Mouse (Mus musculus) cerebellum, postnatal 10 days (tissue): ENCODE measurements at regions not wholly inside any gene's neighbourhood (a gene's known extent, or its start where the extent isn't known, plus 50 kb on each side); places are given as distances from the start of the nearest gene placed in this dataset.

Experiments used
- DNase-seq, 2 experiments: peaks; one replicate each; pipeline ENCODE4 v3.0.0; 2021; ENCODE audit warnings: mixed read lengths in 2 of 2

DNA sequence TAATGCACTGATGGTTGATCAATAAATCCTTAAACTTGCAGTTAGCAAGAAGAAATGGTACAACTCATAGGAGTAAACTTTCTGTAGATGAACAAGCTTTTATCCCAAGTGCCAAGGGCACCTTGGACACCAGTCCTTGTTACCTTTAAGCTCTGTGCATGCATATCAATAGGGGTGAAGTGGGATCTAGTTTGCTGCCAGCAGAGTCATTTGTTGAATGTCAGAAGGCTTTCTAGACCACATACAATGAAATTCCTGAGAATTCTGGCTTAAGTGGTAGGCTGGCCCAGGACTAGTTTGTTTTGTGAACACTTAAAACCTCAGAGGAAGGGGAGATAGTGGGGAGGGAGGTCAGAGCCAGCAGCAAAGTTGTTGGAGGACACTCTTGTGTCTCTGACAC, 437.9 kb upstream of the 4930412O13Rik start:
- DNase-seq = no peak

DNA sequence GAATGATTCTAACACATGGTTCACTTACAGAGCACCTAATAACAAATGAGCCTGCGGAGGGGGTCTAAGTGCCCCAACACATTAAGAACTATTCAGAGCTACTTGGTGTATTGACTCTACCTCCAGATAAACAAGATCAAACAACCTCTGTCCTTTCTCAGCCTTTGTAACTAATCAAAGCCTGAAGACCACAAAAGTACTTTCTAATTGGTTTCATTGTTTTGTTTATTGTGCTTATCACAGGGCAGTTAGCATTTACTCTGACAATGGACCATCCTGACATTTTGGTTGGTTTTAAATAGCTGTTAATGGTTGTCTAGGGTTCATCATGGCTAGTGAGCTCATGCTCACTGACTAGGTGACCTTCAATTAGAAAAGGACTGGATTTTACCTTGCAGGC, 435.2 kb upstream of the 4930412O13Rik start:
- no peak for DNase-seq

DNA sequence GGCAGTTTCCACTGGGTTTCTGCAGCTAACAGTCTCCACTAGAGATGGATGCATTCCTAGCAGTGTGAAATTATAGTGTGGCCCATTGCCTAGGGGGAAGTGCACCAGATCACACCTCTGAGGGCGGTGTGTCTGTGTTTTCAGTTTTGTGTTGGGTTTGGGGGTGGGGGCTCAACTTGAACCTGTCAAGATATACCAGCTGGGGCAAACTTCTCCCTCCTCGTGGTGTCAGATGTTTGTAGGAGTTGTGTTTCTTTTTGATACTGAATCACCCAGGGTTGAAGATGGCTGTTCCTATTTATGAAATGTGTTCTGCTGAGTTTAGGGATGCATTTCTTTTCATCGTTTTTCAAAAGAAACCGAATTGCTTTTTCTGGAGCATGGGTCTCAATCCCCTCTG, 416.6 kb upstream of the 4930412O13Rik start:
- no peak for DNase-seq

DNA sequence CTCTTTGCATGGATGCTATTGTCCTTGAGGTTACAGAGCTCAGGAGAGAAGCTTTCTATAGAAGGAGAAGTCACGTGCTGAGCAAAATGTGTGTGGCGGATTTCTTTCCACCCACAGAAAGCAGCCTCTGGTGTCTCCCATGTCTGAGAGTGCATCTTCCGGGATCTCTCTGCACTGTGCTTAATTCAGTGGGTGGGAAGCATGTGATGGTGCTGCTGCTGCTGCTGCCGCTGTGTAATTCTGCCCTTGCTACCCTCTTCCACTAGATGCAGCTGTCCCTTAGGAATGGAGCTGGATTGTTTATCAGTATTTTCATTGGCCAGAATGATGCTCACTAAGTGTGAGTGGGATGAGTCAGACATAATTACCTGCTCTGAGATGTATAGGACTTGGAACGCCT, 416.2 kb upstream of the 4930412O13Rik start:
- no peak for DNase-seq

DNA sequence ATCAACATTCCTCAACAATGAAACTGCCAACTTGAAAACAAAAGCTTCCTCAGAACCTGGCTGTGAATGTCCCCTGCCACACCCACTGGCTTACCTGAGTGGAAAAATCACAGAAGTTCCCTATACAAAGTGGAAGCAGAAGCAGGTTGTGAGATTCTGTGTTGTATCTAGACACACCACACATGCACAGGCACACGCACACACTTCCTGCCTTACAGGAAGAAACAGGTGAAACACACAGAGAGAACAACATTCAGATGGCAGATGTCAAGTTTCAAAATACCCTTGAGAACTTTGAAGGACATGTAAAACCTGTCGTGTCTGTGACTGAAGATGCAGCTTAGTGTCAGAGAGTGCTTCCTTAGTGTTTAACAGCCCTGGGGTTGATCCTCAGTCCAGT, 413.5 kb upstream of the 4930412O13Rik start:
- DNase-seq = no peak

DNA sequence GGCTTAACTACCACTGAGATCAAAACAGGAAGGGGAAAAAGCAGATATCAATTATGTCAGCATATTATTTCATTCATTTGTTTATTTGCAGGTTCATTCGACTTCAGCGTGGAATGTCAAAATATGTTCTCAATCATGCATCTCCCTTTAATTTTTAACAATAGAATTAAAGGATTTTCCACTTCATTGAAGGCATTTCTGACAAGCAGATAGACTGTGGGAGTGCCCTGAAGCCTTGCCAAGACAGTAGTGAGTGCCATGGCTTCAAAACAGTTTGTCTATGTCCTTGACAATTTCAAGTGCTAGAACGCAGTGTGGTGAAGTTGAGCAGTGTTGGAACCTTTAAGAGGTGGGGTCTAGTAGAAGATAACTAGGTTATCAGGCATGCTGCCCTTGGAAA, 412.4 kb upstream of the 4930412O13Rik start:
- peak; percentile 4 to 10 for DNase-seq

DNA sequence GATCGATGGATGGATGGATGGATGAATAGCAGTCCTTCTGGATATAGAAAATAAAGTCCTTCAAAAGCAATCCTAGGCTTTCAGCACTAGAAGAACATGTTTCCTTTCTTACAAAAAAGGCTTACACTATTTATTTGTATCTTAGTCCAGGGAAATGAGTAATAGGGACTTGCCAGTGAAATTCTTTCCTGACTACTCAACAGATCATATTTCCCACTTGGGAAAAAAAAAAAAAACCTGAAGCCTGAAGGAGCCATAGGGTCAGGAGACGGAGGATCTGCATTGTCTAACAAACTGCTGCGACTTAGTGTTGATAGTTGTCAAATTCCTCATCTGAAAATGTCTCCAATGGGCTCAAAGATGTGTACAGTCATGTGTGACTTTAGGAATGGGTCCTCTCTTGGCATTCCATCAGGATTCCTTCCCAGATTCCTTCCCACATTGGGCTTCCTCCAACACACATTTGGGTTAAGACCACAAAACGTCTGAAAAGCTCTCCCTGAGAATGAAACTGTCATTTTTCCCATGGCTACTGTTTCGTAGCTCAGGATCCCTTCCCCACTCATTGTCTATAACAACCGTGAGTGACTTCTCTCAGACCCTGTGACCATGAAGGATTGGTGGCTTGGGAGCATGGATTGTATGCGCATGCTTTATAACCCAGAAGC, 399.2 kb upstream of the 4930412O13Rik start:
- no peak for DNase-seq

DNA sequence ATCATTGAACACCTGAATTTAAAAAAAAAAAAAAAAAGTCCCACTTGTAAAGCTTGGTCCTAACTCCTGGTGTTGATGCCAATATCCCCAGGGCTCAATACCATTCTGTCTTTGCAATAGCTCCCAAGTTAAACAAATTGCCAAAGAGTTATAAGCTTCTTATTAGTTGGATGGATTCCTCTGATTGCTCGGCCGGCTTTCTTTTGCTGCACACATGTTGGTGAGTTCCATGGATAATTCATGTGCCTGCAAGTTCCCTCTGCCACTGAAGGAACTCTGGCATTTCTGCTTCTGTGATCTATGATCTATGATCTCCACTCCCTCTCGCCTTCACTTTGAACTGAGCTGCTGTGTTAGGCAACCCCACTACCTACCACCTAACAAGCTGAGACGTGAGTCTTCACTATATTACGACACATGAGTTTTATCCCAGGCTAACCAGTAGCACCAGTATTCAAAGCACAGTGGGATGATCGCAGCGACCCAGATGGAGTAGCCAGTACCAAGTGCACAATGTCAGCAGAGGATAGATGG, 393.6 kb upstream of the 4930412O13Rik start:
- DNase-seq = no peak

DNA sequence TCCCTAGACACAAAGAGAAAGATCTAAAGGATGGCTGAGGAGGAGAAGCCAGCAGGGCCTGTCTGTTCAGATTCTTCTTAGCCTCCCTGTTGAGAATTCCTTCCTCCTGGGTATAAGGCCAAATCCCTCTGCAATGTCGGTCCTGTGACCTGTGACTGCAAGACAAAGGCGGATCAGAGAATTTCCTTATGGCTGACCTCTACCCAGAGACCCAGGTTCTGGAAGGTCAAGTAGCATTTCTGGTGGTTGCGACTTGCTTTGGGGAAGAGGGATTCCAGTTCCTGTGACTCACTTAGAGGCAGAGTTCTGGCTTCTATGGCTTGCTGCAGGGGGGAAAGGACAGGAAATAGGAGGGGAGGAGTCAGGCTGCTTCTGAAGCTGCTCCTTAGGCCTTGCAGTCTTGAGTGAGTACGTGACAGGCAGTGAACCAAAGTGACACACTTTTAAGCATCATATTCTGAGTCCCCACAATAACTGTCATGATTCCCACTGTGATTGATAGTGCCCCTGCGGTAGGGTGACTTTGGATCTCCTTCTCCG, 387.4 kb upstream of the 4930412O13Rik start:
- no peak for DNase-seq

DNA sequence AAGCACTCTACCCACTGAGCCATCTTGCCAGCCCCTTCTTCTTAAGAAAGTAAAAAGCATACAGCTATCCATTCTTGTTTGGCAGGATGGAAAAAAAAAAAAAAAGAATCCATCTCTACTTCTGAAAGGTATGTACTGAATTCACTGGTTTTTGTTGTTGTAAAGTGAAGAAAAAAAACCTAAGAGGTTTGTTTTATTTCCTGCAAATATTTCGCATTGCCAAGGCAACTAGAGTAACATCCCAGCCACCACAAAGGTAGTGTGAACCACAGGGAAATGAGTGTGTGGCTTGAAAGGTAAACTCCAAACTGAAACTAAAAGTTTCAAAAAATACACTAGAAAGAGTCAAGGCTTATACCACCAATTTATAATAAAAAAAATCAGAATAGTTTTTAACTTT, 361.0 kb upstream of the 4930412O13Rik start:
- no peak for DNase-seq

DNA sequence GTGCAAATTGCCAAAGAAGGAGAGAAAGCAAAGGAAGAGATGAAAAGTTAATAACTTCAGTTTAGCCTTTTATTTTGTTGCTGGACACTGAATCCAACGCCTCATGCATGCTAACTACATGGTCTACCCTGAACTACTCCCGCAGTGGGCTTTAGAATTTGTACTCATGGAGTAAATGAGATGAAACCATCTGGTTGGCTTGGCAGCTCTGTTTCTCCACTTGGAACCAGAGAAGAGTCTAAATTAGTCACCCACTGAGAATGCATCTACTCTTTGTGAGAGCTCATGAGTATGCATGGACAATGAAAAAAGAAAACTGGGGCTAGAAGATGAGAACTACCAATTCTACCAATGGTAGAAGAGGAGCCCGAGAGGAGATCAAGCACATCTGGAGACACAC, 355.1 kb upstream of the 4930412O13Rik start:
- DNase-seq = peak; percentile 19 to 29

DNA sequence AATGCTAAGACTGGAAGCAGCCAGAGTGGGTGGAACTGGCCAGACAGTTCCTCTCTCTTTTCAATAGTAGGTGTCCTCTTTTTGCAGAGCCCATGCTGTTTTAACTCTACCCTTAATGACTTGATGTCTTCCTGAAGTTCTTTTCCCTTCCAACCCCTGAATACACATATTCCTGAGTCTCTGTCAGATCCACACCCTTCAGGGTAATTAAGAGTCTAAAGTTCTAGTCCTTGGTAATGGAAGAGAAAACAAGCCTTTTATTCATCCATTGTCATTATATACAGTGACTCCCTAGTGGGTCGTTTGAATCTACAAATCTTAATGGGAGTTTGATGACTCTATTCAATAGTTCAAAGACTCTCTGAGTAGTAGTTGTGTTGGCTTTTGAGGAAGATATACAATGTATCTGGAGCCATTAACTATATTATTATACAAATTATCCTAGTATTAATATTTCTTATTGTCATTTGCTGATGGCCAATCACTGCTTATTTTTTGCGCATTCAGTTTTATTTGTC, 345.9 kb upstream of the 4930412O13Rik start:
- no peak for DNase-seq

DNA sequence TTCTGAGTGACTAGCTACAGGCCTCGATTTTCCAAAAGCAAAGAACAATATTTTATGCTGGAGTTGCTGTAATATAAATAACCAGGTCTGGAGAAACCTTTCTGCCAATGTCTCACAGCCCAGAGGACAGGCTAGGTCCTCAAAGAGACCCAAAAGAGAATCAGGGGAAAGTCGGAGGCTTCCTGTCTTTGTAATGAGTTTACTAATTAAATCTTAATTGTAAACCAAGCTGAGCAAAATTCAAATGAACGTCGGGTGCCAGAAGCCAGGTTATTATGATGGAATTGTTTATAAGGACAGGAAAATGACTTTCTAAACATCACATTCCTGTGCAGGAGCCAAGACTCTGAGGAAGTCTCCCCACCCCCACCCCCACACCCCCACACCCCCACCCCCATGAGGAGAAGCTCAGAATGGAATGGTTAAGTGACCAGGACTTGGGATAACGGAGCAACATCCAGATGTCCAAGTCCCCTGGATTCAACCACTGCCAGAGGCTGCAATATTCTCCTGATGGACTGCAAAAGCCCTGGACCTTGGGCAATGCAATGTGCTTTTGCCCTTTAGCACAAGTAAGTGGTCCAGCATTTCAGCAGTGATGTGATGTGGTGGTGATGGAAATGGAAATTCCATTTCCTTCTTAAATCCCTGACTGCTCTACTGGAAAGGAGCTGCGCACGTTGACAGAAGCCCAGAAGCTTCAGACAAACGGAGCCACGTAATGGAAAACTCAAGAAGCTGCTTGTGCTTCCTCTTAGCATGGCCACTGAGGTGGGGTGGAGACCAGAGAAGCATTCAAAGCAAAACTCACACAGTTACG, 333.1 kb upstream of the 4930412O13Rik start:
- no peak for DNase-seq

DNA sequence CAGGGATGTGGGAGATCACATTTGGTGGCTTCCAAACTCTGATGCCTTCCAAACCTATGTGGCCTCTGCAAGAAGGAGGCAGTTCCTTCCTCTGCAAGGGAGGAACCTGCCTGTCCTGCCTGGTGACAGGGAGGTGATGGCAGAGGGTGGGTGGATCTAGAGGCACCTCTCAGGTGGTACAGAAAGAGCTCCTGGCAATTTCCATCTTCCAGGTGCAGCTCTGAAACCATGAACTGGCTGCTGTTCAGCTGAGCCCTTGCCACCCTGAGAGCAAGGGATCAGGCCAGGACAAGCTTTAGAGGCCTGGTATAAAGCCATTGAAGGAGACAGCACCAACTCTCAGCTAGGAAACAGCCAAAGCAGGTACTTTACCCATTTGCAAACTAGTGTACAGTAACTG, 327.7 kb upstream of the 4930412O13Rik start:
- peak in 1 of 2 experiments; percentile 3 for DNase-seq

DNA sequence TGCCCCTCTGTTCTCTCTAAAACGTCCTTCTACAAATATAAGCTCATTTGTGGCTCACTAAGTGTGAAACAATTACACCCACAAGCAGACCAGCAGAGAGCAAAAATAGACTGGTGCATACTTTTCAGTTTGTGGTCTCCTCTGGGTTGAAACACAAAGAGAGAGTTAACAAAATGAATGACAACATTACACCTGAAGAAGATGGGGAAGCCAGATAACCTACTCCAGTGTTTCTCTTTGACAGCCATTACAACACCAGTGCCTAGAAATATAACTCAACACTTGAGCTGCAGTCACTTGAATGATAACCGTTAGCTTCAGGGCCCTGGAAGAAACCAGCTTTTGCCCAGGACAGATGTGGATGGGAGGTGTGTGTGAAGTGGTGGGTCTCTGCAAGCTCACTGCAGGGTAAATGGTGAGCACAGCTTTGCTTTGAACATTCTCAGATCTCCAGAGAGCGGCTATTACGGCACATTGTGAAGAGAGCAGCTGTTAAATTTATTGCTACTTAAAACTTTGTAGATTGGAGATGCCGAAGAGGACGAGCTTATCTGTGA, 316.5 kb upstream of the 4930412O13Rik start:
- no peak for DNase-seq

DNA sequence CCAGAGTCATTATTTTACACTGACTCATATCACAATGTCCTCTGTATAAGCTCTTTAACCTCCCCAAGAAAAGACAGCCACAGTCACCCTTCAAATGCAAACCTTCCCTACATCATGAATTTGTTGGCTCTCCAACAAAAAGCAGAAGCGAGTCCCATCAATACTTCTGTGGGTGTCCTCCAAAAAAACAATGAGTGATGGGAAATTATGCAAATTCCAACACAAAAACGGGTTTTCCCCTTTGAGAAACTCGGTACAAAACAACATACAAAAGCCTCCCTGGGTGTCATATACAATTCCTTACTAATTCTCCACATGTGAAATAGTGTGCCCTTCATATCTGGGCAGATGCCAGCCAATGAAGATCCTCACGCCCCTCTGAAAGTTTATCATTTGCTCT, 311.8 kb upstream of the 4930412O13Rik start:
- no peak for DNase-seq

DNA sequence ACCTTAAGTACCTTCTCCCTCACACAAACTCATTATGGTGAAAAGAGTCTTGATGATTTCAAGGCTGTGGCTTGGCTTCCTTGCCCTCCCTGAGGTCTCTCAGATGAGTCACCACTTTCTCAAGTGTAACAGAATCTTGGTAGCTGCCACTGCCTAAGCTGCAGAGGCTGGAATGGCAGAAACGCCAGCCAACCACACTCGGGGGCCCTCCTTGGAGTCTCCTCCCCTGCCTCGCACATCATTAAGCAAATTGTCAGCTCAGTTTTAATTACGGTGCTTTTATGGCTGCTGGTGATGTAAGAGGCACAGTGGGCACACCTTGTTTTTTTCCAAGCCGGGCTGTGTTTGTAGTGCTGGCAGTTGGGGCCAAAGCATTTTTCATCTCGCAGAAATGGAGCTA, 306.9 kb upstream of the 4930412O13Rik start:
- DNase-seq = peak in 1 of 2 experiments; percentile 9

DNA sequence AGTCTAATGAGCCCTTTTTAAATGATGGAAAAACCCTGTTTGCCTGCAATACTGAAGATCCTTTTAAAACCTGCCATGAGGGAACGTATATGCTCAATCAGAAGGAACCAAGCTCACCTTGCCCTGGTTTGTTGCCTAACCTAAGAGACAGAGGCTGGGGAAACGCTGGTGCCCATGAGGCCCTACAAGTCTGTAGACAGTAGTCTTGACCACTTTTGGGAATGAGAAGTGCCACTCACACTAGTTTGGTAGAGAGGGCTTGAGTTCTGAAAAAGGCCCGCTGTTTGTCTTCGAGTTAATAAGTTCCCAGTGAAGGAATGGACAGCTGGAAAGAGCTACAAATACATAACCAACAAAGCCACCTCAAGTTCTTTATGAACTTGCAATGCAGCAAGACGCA, 306.4 kb upstream of the 4930412O13Rik start:
- no peak for DNase-seq

DNA sequence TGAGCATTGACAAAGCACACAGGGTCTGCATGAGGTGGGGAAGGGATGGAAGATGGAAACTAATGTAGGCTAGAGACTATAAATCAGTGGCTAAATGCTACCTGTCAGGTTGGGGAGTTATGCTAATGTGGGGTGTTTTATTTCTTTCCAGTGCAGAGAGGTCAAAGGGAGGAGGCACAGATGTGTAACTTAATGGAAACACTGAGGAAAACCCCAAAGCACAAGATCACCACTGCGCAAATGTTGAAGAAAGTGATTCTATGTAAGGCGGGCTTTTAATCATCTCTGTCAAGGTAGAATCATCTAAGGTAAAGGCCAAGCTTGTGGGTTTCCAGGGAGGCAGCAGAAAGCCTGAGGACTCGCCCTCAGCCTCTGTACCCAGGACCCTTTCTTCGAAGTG, 303.2 kb upstream of the 4930412O13Rik start:
- DNase-seq = no peak

DNA sequence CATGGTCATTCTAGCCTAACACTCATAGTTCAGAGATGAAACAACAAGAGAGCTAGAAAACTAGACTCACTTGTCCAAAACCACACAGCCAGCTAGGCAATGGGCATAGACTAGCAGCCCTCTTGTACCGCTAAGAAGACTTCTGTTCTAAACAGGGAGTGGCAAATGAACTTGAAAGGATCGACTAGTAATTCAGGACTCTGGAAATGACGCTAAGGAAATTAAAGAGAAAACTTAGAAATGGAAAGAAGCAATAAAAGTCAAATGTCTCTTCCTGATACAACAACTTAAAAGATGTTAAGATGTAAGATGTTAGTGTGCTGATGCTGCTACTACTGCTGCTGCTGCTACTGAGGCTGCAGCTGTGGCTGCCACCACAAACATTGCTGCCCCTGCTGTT, 293.7 kb upstream of the 4930412O13Rik start:
- DNase-seq = no peak

DNA sequence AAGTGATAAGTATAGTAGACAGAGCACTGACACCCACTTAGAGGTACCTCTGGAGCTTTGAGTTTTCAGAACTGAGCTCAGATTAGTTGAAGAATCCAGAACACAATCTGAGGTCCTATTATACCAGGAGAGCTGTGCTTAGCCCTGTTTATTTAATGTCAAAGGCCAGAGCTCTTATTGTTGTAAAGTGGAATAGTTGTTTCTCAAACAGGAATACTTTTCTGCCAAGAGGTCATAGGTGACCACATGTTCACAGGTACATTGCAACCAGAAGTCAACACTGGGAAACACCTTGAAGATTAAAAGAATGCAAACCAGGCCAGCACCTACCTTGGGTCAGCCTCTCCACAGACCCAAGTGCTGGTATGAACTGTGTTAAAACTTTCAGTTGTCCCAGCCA, 291.9 kb upstream of the 4930412O13Rik start:
- DNase-seq = no peak

DNA sequence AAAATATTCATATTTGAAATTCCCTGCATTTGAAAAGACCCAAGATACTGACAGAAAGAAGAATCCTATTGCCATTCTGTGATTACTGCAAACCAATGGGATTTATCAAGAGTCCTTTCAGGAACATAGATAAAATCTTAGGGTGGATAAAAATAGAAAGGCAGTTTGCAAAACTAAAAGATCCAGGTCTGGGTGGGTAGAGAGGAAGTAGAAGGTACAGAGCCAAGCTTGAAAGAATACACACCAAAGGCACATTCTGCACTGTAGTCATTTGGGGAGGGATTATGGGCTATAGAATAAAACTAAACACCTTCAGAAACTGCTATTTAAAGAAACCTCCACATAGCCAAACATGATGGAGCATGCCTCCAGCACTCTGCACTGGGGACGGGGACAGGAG, 288.5 kb upstream of the 4930412O13Rik start:
- no peak for DNase-seq

DNA sequence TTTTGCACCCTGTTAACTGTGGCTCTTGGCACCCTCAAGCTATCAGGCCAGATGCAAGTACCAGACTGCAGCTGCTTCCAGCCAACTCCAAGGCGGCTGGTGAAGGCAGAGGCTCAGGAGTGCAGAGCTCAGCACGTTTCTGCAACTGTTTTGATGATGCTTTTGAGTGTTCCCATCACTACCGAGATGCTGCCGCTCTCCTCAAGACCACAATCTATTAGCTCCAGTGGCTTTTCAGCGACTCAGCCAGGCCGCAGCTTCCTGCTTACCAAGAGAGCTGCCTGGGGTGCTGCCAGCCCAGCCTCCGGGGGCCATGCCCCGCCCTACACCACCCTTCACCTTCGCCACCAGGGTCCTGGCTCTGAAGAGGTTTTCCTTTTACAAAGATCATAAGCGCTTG, 287.1 kb upstream of the 4930412O13Rik start:
- no peak for DNase-seq
